Mouse (Mus musculus): ENCODE measurements around the gene Prep.

DNA sequence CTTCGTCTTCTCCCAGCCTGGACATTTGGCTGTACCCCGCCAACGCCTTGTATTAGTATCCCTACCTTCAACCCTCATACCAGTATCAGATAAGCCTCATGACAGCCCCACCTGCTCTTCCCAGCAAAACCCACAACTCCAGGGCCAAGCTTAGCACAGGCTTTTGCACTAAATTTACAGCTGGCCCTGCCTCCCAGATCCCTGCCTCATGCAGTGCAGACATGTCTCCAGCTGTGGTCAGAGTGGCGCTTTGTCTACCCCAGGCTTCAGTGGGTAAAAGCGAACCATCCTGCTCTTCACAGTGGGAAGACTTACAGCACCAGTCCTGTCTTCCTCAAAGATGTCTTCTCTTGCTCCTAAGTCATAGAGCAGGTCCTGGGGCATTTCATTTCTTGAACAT is 49.8 kb downstream of the Prep start:
- TF ChIP-seq CTCF (IDR thresholded peaks at IDR 0.05; ENCODE audit: low read depth, low read length) (no peak), POLR2A (IDR thresholded peaks at IDR 0.05; ENCODE audit: extremely low read depth, insufficient read depth, low read length) (no peak)

Data from liver, adult 2 months (tissue).